Mouse (Mus musculus): Measurements from ENCODE around the gene Map3k9. TPM values are rescaled to one million over a fixed set of nuclear protein-coding genes. Genes with fewer than 3 reads are reported as not detected.

Gene Map3k9
- polyA plus RNA-seq, 1 experiment = 0.20 TPM

DNA sequence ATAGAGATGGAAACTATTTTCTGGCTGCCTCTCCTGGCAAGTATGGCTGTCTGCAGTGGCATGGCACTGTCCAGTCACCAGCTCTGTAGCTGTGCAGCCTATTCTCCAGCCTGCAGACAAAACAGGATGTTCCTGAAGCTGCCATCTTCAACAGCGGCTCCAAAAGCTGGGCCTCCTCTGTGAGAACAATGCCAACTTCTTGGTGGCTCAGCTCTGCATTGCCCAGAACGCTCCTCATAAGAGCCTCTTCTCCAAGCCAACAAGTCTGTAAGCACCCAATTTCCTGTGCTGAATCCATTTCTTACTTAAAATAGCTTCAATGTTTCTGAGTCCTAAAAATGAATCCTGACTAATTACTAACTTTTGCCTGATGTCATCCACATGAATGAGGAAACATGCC, 5.3 kb downstream of the Map3k9 start:
- no peak overlapping the region for H3K4me2 ChIP-seq (ENCODE audit: low read depth)
- H3K4me3 ChIP-seq = no peak overlapping the region
- H3K27me3 ChIP-seq (ENCODE audit: control insufficient read depth, insufficient read depth, insufficient read length) = peaks cover 17% of the 10 kb centered on the region
- no peaks in the 10 kb centered on the region for H3K79me2 ChIP-seq (ENCODE audit: control insufficient read depth, insufficient read depth)
- TF ChIP-seq MAX (IDR thresholded peaks at IDR 0.05; ENCODE audit: low read depth) (no peak), TCF12 (IDR thresholded peaks at IDR 0.05; ENCODE audit: insufficient read depth, poor library complexity, severe bottlenecking) (no peak), TCF3 (IDR thresholded peaks at IDR 0.05; ENCODE audit: insufficient read length, low read depth) (no peak), REST (IDR thresholded peaks at IDR 0.05; ENCODE audit: insufficient read depth, insufficient read length) (no peak), POLR2A (IDR thresholded peaks at IDR 0.05; ENCODE audit: insufficient read length, low read depth) (no peak), SRF (IDR thresholded peaks at IDR 0.05; ENCODE audit: control insufficient read depth, insufficient read length, low read depth) (no peak), MYOG (IDR thresholded peaks at IDR 0.05; ENCODE audit: control insufficient read depth in 1 of 3, insufficient read depth in 1 of 3, insufficient read length in 2 of 3, low read depth in 2 of 3) (no peak), POLR2AphosphoS2 (IDR thresholded peaks at IDR 0.05; ENCODE audit: insufficient read length, low read depth) (no peak), E2F4 (IDR thresholded peaks at IDR 0.05; ENCODE audit: insufficient read depth) (no peak), MYOD1 (IDR thresholded peaks at IDR 0.05; ENCODE audit: control insufficient read depth in 1 of 3, insufficient read length in 2 of 3, low read depth in 2 of 3) (no peak), CEBPB (IDR thresholded peaks at IDR 0.05; ENCODE audit: insufficient read depth, poor library complexity, severe bottlenecking) (no peak), USF1 (IDR thresholded peaks at IDR 0.05; ENCODE audit: low read depth) (no peak)
- H3ac ChIP-seq (ENCODE audit: control insufficient read depth, insufficient read length) = no peak overlapping the region
- no peaks in the 10 kb centered on the region for H3K36me3 ChIP-seq (ENCODE audit: control insufficient read depth, insufficient read depth)

DNA sequence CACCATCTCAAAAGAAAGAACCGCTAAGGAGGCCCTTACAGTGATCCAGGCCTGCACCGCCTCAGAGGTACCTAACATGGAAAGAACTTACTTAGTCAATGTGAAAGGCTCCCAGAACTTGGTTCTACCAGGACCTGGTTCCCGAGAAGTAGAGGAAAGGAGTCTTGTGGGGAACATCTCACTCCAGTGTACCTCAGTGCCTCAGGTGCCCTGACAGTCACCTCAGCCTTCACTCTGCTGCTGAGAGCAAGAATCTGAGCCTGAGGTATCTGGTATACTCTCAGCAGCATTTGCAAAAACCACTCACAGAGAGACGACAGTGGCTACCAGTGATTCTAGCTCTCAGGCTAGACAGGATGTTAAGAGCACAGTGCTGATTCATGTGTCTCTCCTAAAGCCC, 6.8 kb downstream of the Map3k9 start:
- no peaks in the 10 kb centered on the region for H3K79me2 ChIP-seq (ENCODE audit: control insufficient read depth, insufficient read depth)
- H3K36me3 ChIP-seq (ENCODE audit: control insufficient read depth, insufficient read depth) = no peaks in the 10 kb centered on the region
- no peak for TF ChIP-seq USF1 (IDR thresholded peaks at IDR 0.05; ENCODE audit: low read depth)
- no peak for TF ChIP-seq TCF3 (IDR thresholded peaks at IDR 0.05; ENCODE audit: insufficient read length, low read depth)
- no peak for TF ChIP-seq CEBPB (IDR thresholded peaks at IDR 0.05; ENCODE audit: insufficient read depth, poor library complexity, severe bottlenecking)
- no peak for TF ChIP-seq E2F4 (IDR thresholded peaks at IDR 0.05; ENCODE audit: insufficient read depth)
- TF ChIP-seq POLR2A (IDR thresholded peaks at IDR 0.05; ENCODE audit: insufficient read length, low read depth) = no peak
- TF ChIP-seq POLR2AphosphoS2 (IDR thresholded peaks at IDR 0.05; ENCODE audit: insufficient read length, low read depth) = no peak
- no peak for TF ChIP-seq MYOG (IDR thresholded peaks at IDR 0.05; ENCODE audit: control insufficient read depth in 1 of 3, insufficient read depth in 1 of 3, insufficient read length in 2 of 3, low read depth in 2 of 3)
- TF ChIP-seq TCF12 (IDR thresholded peaks at IDR 0.05; ENCODE audit: insufficient read depth, poor library complexity, severe bottlenecking) = no peak
- TF ChIP-seq SRF (IDR thresholded peaks at IDR 0.05; ENCODE audit: control insufficient read depth, insufficient read length, low read depth) = no peak
- TF ChIP-seq REST (IDR thresholded peaks at IDR 0.05; ENCODE audit: insufficient read depth, insufficient read length) = no peak
- peaks cover 10% of the 10 kb centered on the region for H3K27me3 ChIP-seq (ENCODE audit: control insufficient read depth, insufficient read depth, insufficient read length)
- H3ac ChIP-seq (ENCODE audit: control insufficient read depth, insufficient read length) = no peak overlapping the region
- no peak overlapping the region for H3K4me2 ChIP-seq (ENCODE audit: low read depth)
- H3K4me3 ChIP-seq = no peak overlapping the region

DNA sequence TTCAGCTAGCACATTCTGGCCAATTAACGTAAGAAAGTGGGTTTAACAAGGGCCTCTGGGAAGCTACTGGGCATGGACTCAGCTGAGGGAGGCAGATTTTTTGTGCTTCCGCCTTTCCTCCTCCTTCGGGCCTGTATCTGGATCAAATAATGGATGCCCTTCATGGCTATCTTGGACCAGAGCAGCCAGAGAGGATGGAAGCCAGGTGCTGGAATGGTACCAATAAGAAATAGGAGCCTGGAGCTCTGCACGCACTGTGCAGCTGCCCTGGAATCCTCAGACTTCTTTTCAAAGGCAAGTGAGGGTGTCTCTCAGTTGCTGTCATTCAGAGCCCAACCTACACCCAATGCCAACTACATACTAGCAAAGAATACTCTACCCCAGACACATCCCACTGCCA, 11.5 kb downstream of the Map3k9 start:
- Histone ChIP-seq H3K36me3 (ENCODE audit: control insufficient read depth, insufficient read depth) (no peaks in the 10 kb centered on the region), H3K79me2 (ENCODE audit: control insufficient read depth, insufficient read depth) (no peaks in the 10 kb centered on the region), H3K27me3 (ENCODE audit: control insufficient read depth, insufficient read depth, insufficient read length) (peaks cover 4% of the 10 kb centered on the region), H3K4me3 (no peak overlapping the region), H3ac (ENCODE audit: control insufficient read depth, insufficient read length) (no peak overlapping the region), H3K4me2 (ENCODE audit: low read depth) (no peak overlapping the region)
- no peak for TF ChIP-seq MAX (IDR thresholded peaks at IDR 0.05; ENCODE audit: low read depth)
- TF ChIP-seq TCF12 (IDR thresholded peaks at IDR 0.05; ENCODE audit: insufficient read depth, poor library complexity, severe bottlenecking) = no peak
- TF ChIP-seq SRF (IDR thresholded peaks at IDR 0.05; ENCODE audit: control insufficient read depth, insufficient read length, low read depth) = no peak
- TF ChIP-seq POLR2AphosphoS2 (IDR thresholded peaks at IDR 0.05; ENCODE audit: insufficient read length, low read depth) = no peak
- no peak for TF ChIP-seq REST (IDR thresholded peaks at IDR 0.05; ENCODE audit: insufficient read depth, insufficient read length)
- no peak for TF ChIP-seq E2F4 (IDR thresholded peaks at IDR 0.05; ENCODE audit: insufficient read depth)
- TF ChIP-seq TCF3 (IDR thresholded peaks at IDR 0.05; ENCODE audit: insufficient read length, low read depth) = no peak
- no peak for TF ChIP-seq CEBPB (IDR thresholded peaks at IDR 0.05; ENCODE audit: insufficient read depth, poor library complexity, severe bottlenecking)
- no peak for TF ChIP-seq MYOD1 (IDR thresholded peaks at IDR 0.05; ENCODE audit: control insufficient read depth in 1 of 3, insufficient read length in 2 of 3, low read depth in 2 of 3)
- no peak for TF ChIP-seq MYOG (IDR thresholded peaks at IDR 0.05; ENCODE audit: control insufficient read depth in 1 of 3, insufficient read depth in 1 of 3, insufficient read length in 2 of 3, low read depth in 2 of 3)
- TF ChIP-seq POLR2A (IDR thresholded peaks at IDR 0.05; ENCODE audit: insufficient read length, low read depth) = no peak
- no peak for TF ChIP-seq USF1 (IDR thresholded peaks at IDR 0.05; ENCODE audit: low read depth)

DNA sequence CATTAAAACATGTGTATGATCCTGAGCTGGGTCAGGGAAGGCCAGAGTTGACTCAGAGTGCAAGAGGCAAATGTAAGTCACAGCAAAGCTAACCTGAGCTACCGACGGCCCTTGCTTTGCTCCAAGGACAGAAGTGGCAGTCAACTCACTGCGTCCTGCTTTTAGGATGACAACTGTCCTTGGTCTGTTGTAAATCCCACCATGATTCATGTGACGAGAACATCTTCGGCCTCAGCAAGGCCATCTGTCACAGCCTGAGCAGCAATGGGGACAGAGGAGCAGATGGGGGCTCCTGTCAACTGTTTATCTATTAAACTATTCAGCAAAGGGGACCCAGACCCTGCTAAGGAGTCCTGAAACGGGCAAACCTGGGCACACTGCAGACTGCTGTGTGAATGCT, 15.6 kb downstream of the Map3k9 start:
- Histone ChIP-seq H3K79me2 (ENCODE audit: control insufficient read depth, insufficient read depth) (no peaks in the 10 kb centered on the region), H3K36me3 (ENCODE audit: control insufficient read depth, insufficient read depth) (no peaks in the 10 kb centered on the region), H3K4me3 (no peak overlapping the region), H3ac (ENCODE audit: control insufficient read depth, insufficient read length) (no peak overlapping the region), H3K27me3 (ENCODE audit: control insufficient read depth, insufficient read depth, insufficient read length) (peaks cover 7% of the 10 kb centered on the region), H3K4me2 (ENCODE audit: low read depth) (no peak overlapping the region)
- no peak for TF ChIP-seq MYOG (IDR thresholded peaks at IDR 0.05; ENCODE audit: control insufficient read depth in 1 of 3, insufficient read depth in 1 of 3, insufficient read length in 2 of 3, low read depth in 2 of 3)

DNA sequence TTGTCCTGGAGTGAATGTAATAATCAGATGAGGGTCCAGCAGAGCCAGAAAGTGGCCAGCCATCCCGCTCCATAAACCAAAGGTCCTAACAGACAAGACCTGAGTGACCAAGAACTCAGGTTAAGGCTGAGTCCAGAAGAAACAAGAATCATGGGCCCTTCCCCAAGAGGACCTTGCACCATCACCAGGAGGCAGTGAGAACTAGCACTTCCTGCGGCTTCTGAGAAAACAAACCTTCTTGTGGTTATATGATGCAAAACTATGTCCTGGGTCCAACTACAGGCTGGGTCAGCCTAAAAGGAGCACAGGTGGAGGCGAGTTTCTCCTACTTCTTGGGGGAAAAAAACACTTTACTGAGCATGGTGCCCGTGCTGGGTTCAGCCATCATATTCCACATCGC, 16.6 kb downstream of the Map3k9 start:
- no peaks in the 10 kb centered on the region for H3K79me2 ChIP-seq (ENCODE audit: control insufficient read depth, insufficient read depth)
- H3K36me3 ChIP-seq (ENCODE audit: control insufficient read depth, insufficient read depth) = no peaks in the 10 kb centered on the region
- H3K27me3 ChIP-seq (ENCODE audit: control insufficient read depth, insufficient read depth, insufficient read length) = peaks cover 7% of the 10 kb centered on the region
- TF ChIP-seq USF1 (IDR thresholded peaks at IDR 0.05; ENCODE audit: low read depth) = no peak
- TF ChIP-seq TCF3 (IDR thresholded peaks at IDR 0.05; ENCODE audit: insufficient read length, low read depth) = no peak
- no peak for TF ChIP-seq MAX (IDR thresholded peaks at IDR 0.05; ENCODE audit: low read depth)
- TF ChIP-seq POLR2A (IDR thresholded peaks at IDR 0.05; ENCODE audit: insufficient read length, low read depth) = no peak
- no peak for TF ChIP-seq MYOD1 (IDR thresholded peaks at IDR 0.05; ENCODE audit: control insufficient read depth in 1 of 3, insufficient read length in 2 of 3, low read depth in 2 of 3)
- no peak for TF ChIP-seq CEBPB (IDR thresholded peaks at IDR 0.05; ENCODE audit: insufficient read depth, poor library complexity, severe bottlenecking)
- TF ChIP-seq POLR2AphosphoS2 (IDR thresholded peaks at IDR 0.05; ENCODE audit: insufficient read length, low read depth) = no peak
- TF ChIP-seq E2F4 (IDR thresholded peaks at IDR 0.05; ENCODE audit: insufficient read depth) = no peak
- no peak for TF ChIP-seq SRF (IDR thresholded peaks at IDR 0.05; ENCODE audit: control insufficient read depth, insufficient read length, low read depth)
- no peak for TF ChIP-seq REST (IDR thresholded peaks at IDR 0.05; ENCODE audit: insufficient read depth, insufficient read length)
- no peak for TF ChIP-seq TCF12 (IDR thresholded peaks at IDR 0.05; ENCODE audit: insufficient read depth, poor library complexity, severe bottlenecking)
- no peak for TF ChIP-seq MYOG (IDR thresholded peaks at IDR 0.05; ENCODE audit: control insufficient read depth in 1 of 3, insufficient read depth in 1 of 3, insufficient read length in 2 of 3, low read depth in 2 of 3)
- H3K4me3 ChIP-seq = no peak overlapping the region
- no peak overlapping the region for H3ac ChIP-seq (ENCODE audit: control insufficient read depth, insufficient read length)
- no peak overlapping the region for H3K4me2 ChIP-seq (ENCODE audit: low read depth)
